Mouse (Mus musculus): ENCODE results near the gene Manbal. TPM values are rescaled to one million over a fixed set of nuclear protein-coding genes. Genes with fewer than 3 reads are reported as not detected.

The Manbal gene
- polyA plus RNA-seq, 2 experiments = 52.8 to 82.3 TPM

- Histone ChIP-seq H3K4me2 (replicated peaks; ENCODE audit: low read depth, low read length, severe bottlenecking) (no peak overlapping the region), H3K27ac (replicated peaks; ENCODE audit: low read depth, low read length) (peak overlapping the region; percentile 33; the same call in 1 of the 2 replicates), H3K9me3 (ENCODE audit: control insufficient read depth, low read length) (no peaks in the 10 kb centered on the region), H3K9ac (ENCODE audit: low read depth, low read length, severe bottlenecking) (peak overlapping the region; percentile 22; the same call in 1 of the 2 replicates), H3K27me3 (ENCODE audit: control insufficient read depth, insufficient read depth, low read length) (no peaks in the 10 kb centered on the region), H3K36me3 (ENCODE audit: control insufficient read depth, insufficient read depth, low read length) (no peaks in the 10 kb centered on the region), H3K4me3 (replicated peaks; ENCODE audit: low read length) (no peak overlapping the region), H3K4me1 (ENCODE audit: control insufficient read depth, insufficient read depth, low read length) (peaks cover 6% of the 10 kb centered on the region; the same call in 1 of the 2 replicates)
- ATAC-seq (ENCODE audit: low FRiP score, low read depth) (no peak), DNase-seq (ENCODE audit: low spot score) (no peak)
- 35% methylated on average over 7 of the region's 7 CpGs for WGBS
- no peak for TF ChIP-seq POLR2A (IDR thresholded peaks at IDR 0.05; ENCODE audit: borderline replicate concordance, extremely low read depth, insufficient read depth, insufficient read length)
Observed at GRCm38 (mm10) chr2:157340221-157340741, 27.1 kb upstream of the Manbal start.

GRCm38 (mm10) chr2:157341554-157342270 lies 25.7 kb upstream of the Manbal start:
- no peak overlapping the region for H3K4me2 ChIP-seq (replicated peaks; ENCODE audit: low read depth, low read length, severe bottlenecking)
- H3K27me3 ChIP-seq (ENCODE audit: control insufficient read depth, insufficient read depth, low read length) = no peaks in the 10 kb centered on the region
- H3K36me3 ChIP-seq (ENCODE audit: control insufficient read depth, insufficient read depth, low read length) = no peaks in the 10 kb centered on the region
- no peak overlapping the region for H3K27ac ChIP-seq (replicated peaks; ENCODE audit: low read depth, low read length)
- no peak overlapping the region for H3K9ac ChIP-seq (ENCODE audit: low read depth, low read length, severe bottlenecking)
- WGBS = 45% methylated on average over 11 of the region's 11 CpGs
- TF ChIP-seq POLR2A (IDR thresholded peaks at IDR 0.05; ENCODE audit: borderline replicate concordance, extremely low read depth, insufficient read depth, insufficient read length) = no peak; the same call in 1 of the 2 replicates
- DNase-seq (ENCODE audit: low spot score) = peak; percentile 87
- ATAC-seq (ENCODE audit: low FRiP score, low read depth) = peak; percentile 25; the same call in 1 of the 2 replicates
- H3K9me3 ChIP-seq (ENCODE audit: control insufficient read depth, low read length) = no peaks in the 10 kb centered on the region
- peaks cover 6% of the 10 kb centered on the region; the same call in 1 of the 2 replicates for H3K4me1 ChIP-seq (ENCODE audit: control insufficient read depth, insufficient read depth, low read length)
- no peak overlapping the region for H3K4me3 ChIP-seq (replicated peaks; ENCODE audit: low read length)

GRCm38 (mm10) chr2:157342328-157342926 lies 25.0 kb upstream of the Manbal start:
- ATAC-seq (ENCODE audit: low FRiP score, low read depth) = no peak
- TF ChIP-seq POLR2A (IDR thresholded peaks at IDR 0.05; ENCODE audit: borderline replicate concordance, extremely low read depth, insufficient read depth, insufficient read length) = no peak
- H3K4me3 ChIP-seq (replicated peaks; ENCODE audit: low read length) = no peak overlapping the region
- 0 out of 2 replicates have a peak overlapping the region, but pooled peaks have one; percentile 5 for H3K27ac ChIP-seq (replicated peaks; ENCODE audit: low read depth, low read length)
- no peak overlapping the region for H3K4me2 ChIP-seq (replicated peaks; ENCODE audit: low read depth, low read length, severe bottlenecking)
- no peaks in the 10 kb centered on the region for H3K9me3 ChIP-seq (ENCODE audit: control insufficient read depth, low read length)
- H3K36me3 ChIP-seq (ENCODE audit: control insufficient read depth, insufficient read depth, low read length) = no peaks in the 10 kb centered on the region
- no peak for DNase-seq (ENCODE audit: low spot score)
- H3K27me3 ChIP-seq (ENCODE audit: control insufficient read depth, insufficient read depth, low read length) = no peaks in the 10 kb centered on the region
- WGBS = 53% methylated on average over 5 of the region's 5 CpGs
- H3K9ac ChIP-seq (ENCODE audit: low read depth, low read length, severe bottlenecking) = no peak overlapping the region
- H3K4me1 ChIP-seq (ENCODE audit: control insufficient read depth, insufficient read depth, low read length) = peaks cover 9% of the 10 kb centered on the region; the same call in 1 of the 2 replicates

- no peaks in the 10 kb centered on the region for H3K9me3 ChIP-seq (ENCODE audit: control insufficient read depth, low read length)
- H3K4me1 ChIP-seq (ENCODE audit: control insufficient read depth, insufficient read depth, low read length) = peaks cover 12% of the 10 kb centered on the region
- no peak overlapping the region for H3K4me2 ChIP-seq (replicated peaks; ENCODE audit: low read depth, low read length, severe bottlenecking)
- DNase-seq (ENCODE audit: low spot score) (no peak), ATAC-seq (ENCODE audit: low FRiP score, low read depth) (no peak)
- TF ChIP-seq POLR2A (IDR thresholded peaks at IDR 0.05; ENCODE audit: borderline replicate concordance, extremely low read depth, insufficient read depth, insufficient read length) = no peak
- 71% methylated on average over 6 of the region's 6 CpGs for WGBS
- no peak overlapping the region for H3K27ac ChIP-seq (replicated peaks; ENCODE audit: low read depth, low read length)
- H3K4me3 ChIP-seq (replicated peaks; ENCODE audit: low read length) = no peak overlapping the region
- H3K36me3 ChIP-seq (ENCODE audit: control insufficient read depth, insufficient read depth, low read length) = no peaks in the 10 kb centered on the region
- H3K27me3 ChIP-seq (ENCODE audit: control insufficient read depth, insufficient read depth, low read length) = no peaks in the 10 kb centered on the region
- no peak overlapping the region for H3K9ac ChIP-seq (ENCODE audit: low read depth, low read length, severe bottlenecking)
Observed at GRCm38 (mm10) chr2:157343337-157343736, 24.1 kb upstream of the Manbal start.

- Histone ChIP-seq H3K27me3 (ENCODE audit: control insufficient read depth, insufficient read depth, low read length) (no peaks in the 10 kb centered on the region), H3K4me3 (replicated peaks; ENCODE audit: low read length) (no peak within 1 kb of the TSS), H3K36me3 (ENCODE audit: control insufficient read depth, insufficient read depth, low read length) (no peaks in the 10 kb centered on the region), H3K4me2 (replicated peaks; ENCODE audit: low read depth, low read length, severe bottlenecking) (no peak within 1 kb of the TSS), H3K9ac (ENCODE audit: low read depth, low read length, severe bottlenecking) (0 out of 2 replicates have a peak within 1 kb of the TSS, but pooled peaks have one; percentile 21), H3K4me1 (ENCODE audit: control insufficient read depth, insufficient read depth, low read length) (peaks cover 9% of the 10 kb centered on the region), H3K9me3 (ENCODE audit: control insufficient read depth, low read length) (no peaks in the 10 kb centered on the region), H3K27ac (replicated peaks; ENCODE audit: low read depth, low read length) (peak within 1 kb of the TSS; percentile 73)
- WGBS = 55% methylated on average over 26 of the region's 26 CpGs
- no peak for TF ChIP-seq POLR2A (IDR thresholded peaks at IDR 0.05; ENCODE audit: borderline replicate concordance, extremely low read depth, insufficient read depth, insufficient read length)
- peak; percentile 76 for ATAC-seq (ENCODE audit: low FRiP score, low read depth)
- DNase-seq (ENCODE audit: low spot score) = peak; percentile 53
Observed at GRCm38 (mm10) chr2:157347361-157348159, 19.8 kb upstream of the Manbal start, which contains the start of gene Ghrh. TSS of gene Ghrh (minus strand) at chr2:157347506.
